Mouse (Mus musculus): ENCODE measurements around the gene Sh2b1.
A peak's percentile ranks its signal among the peaks of the same experiment; 100 is the strongest.

Gene Sh2b1

DNA sequence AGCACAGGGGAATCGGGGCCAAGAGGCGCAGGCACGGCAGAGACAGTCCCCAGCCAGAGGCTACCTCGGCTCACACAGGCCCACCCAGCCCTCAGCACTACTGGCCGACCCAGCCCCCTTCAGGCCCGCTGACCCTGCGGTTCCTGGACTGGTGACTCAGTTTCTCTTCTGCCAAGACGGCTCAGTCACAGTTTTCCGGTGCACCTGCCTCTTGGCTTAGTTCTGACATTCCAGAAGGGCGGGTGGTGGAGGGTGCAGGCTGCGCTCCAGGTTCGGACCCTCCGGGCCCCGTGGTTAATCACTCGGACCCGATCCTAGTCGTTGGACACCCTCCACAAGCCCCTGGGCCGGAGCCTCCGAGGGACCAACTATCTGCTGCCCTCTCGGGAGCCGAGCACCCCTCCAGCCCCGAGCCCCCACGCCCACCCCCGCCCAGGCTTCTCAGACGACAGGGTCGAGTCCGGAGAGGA lies 703 bp downstream of the Sh2b1 start:
- ATAC-seq (ENCODE audit: low TSS enrichment) = no peak

DNA sequence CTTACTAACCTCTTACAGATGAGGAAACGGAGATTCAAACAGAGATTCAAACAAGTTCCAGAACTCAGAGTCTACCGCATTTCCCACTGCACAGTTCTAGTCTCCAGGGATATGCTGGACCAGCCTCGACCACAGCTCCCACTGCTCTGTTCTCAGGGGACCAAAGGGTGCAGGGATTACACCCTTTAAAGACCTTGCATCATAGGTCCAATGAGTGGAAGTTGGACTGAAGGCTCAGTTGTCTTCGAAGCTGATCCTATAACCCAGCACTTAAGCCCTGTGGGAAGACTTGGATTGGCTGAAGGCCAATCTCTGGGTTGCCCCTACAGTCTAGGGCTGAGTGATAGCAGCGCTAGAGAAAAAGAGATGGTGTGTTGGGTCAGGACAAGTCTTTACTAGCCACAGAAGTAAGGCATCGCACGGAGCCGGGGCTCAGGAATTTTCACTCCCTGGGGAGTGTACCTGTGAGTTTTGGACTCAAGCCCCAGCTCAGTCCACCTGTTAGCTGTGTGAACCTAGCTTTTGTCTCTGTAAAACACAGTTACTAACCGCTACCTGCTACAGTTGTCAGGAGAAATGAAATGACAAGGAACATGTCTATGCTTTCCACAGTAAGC lies 1.6 kb downstream of the Sh2b1 start:
- no peak for ATAC-seq (ENCODE audit: low TSS enrichment)

DNA sequence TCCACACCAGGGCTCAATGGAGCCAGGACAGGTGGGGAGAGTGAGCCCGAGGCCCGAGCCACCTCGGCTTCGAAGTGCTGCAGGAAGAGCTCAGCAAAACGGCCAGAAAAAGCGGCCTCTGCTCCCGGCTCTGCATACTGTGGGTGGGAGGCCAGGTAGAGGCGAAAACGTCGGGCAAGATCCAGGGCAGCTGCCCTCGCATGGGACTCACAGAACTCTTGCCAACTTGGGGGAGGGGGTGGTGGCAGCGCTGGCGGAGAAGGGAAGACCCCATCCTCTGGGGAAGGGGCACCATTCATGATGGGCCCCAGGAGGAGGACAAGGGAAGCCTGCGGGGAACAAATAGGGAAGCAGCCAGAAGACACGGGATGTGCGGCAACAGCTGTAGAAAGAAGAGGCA lies 2.5 kb downstream of the Sh2b1 start:
- ATAC-seq (ENCODE audit: low TSS enrichment) = no peak

GRCm38 (mm10) chr7:126472306-126472705 lies 2.9 kb downstream of the Sh2b1 start:
- no peak for ATAC-seq (ENCODE audit: low TSS enrichment)

DNA sequence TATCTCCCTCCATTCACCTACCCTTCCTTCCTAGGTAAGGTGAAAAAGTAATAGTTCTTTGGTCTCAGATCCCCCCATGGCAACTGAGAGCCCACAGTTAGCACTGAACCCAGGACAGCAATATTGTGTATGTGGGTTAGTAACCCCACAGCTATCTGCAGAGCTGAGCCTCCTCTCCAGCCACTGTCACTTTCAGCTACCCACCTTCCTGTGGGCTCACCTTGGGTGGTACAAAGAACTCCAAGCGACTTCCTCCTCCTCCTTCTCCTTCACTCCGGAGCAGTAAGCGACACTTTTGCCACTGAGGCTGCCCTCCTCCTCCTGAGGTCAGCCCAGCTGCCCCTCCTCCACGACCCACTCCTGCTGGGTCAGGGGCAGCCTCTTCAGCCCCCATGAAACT lies 3.4 kb downstream of the Sh2b1 start:
- no peak for ATAC-seq (ENCODE audit: low TSS enrichment)

DNA sequence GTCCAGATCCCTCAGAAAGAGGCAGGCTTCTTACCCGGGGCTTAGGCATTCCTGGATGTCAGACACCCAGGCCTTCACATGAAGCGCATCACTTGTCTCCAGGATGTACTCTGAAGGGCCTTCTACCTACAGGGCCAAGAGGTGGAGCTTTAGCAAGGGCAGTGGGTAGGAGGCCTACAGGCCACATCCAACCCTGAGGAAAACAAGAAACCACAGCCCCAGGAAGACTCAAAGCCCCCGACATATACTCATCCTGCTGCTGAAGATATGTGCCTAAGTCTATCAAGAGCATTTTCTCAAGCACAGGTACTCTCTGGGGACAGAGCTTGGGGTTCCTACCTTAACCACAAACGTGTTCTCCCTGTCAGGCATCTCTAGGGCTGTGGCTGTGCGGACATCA lies 3.9 kb downstream of the Sh2b1 start:
- no peak for ATAC-seq (ENCODE audit: low TSS enrichment)

DNA sequence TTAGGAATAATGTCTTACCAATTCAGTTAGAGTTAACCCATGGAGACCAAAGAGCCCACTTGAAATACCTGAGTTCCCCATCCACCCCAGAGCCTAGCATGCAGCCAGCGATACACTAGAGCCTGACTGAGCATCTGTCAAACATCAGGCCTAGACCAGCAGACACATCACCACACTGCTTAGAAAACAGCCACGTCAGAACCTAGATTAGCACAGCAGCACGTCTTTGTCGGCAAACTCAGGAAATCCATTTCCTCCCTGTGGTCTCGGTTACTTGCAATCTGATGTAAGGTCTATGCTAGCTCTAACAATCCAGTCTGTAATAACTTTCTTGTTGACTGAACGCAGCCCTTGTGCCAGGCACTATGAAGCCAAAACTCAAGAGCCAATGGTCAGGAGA lies 5.1 kb downstream of the Sh2b1 start:
- ATAC-seq (ENCODE audit: low TSS enrichment) = no peak

- ATAC-seq (ENCODE audit: low TSS enrichment) = no peak
Measured at GRCm38 (mm10) chr7:126467834-126468627, 7.2 kb downstream of the Sh2b1 start.

- ATAC-seq (ENCODE audit: low TSS enrichment) = 0 out of 2 replicates have a peak, but pooled peaks have one; percentile 38
Measured at GRCm38 (mm10) chr7:126467271-126467670, 8.0 kb downstream of the Sh2b1 start.

DNA sequence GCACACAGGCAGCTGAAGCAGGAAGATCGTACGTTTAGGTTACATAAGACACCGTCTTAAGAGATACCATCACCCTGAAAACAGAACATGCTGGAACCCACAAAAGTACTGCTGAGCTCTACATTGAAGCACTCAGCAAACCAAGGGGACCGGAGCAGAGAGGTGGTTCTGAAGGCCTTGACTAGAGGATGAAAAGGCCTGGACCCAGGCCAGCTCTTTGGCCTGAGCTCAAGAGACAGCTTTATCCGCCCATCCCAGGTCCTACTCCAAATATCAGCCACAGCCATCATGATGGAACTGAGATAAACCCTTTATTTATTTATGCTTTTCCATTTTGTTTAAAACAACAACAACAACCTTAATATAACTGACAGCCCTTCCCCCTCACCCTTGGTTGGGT lies 8.5 kb downstream of the Sh2b1 start:
- no peak for ATAC-seq (ENCODE audit: low TSS enrichment)

- ATAC-seq (ENCODE audit: low TSS enrichment) = no peak
Measured at GRCm38 (mm10) chr7:126466116-126466515, 9.1 kb downstream of the Sh2b1 start.

GRCm38 (mm10) chr7:126465246-126466030 lies 9.8 kb downstream of the Sh2b1 start:
- no peak for ATAC-seq (ENCODE audit: low TSS enrichment)

GRCm38 (mm10) chr7:126464836-126465235 lies 10.4 kb downstream of the Sh2b1 start:
- no peak for ATAC-seq (ENCODE audit: low TSS enrichment)

- ATAC-seq (ENCODE audit: low TSS enrichment) = no peak
Measured at GRCm38 (mm10) chr7:126464121-126464520, 11.1 kb downstream of the Sh2b1 start.

DNA sequence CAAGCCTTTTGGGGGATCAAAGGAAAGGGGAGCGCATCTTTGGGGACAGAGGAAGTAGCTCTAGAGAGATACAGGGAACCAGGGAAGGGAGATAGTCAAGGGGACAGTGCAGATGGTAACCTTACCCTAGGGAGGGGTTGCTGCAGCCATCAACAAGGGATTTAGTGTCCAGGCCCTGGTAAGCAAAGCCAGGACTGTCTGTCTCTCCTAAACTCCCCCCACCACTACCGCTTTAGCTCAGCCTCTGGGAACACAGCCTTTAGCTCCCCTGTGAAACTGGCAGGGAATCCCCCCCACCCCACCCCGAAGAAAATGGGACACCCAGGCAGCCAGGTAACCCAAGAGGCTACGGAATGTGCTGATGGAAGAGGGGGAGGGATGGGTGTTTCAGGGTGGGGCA lies 11.7 kb downstream of the Sh2b1 start:
- no peak for ATAC-seq (ENCODE audit: low TSS enrichment)

GRCm38 (mm10) chr7:126463004-126463403 lies 12.2 kb downstream of the Sh2b1 start, which contains the start of gene Atp2a1:
TSS of gene Atp2a1 (minus strand) at chr7:126463108.
- ATAC-seq (ENCODE audit: low TSS enrichment) = no peak

GRCm38 (mm10) chr7:126461626-126462025 lies 13.6 kb downstream of the Sh2b1 start:
- no peak for ATAC-seq (ENCODE audit: low TSS enrichment)

DNA sequence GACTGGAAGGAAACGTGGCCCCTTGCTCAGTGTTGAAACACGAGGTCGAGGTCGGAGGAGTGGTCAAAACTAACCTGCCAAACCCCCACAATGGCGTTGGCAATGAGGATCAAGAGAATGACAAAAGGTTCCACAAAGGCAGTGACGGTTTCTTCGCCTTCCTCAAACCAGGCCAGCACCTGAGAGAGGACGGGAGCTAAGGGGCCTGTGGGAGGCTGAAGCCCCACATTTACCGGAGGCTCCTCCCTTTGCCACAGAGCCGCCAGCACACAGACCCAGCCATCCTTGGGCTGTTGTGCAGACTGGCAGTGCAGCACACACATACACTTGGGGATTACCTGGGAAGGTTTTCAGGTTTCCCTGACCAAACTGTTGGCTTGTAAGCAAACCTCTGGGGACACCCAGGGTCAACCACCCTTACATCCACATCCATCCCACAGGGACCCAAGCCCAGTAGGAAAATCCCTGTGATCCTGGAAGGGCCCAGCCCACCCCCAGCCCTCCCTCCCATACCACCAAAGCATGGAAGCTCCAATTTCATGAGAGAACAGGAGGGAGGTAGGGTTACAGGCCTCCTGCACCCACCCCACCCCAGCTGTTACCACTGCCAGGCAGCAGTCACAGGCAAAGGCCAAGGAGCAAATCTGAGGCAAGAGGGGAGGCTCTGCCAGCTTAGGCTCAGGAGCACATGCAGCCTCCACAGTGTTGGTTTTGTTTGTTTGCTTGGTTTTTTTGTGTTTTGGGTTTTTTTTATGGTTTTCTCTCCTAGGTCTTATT lies 14.4 kb downstream of the Sh2b1 start:
- ATAC-seq (ENCODE audit: low TSS enrichment) = no peak

DNA sequence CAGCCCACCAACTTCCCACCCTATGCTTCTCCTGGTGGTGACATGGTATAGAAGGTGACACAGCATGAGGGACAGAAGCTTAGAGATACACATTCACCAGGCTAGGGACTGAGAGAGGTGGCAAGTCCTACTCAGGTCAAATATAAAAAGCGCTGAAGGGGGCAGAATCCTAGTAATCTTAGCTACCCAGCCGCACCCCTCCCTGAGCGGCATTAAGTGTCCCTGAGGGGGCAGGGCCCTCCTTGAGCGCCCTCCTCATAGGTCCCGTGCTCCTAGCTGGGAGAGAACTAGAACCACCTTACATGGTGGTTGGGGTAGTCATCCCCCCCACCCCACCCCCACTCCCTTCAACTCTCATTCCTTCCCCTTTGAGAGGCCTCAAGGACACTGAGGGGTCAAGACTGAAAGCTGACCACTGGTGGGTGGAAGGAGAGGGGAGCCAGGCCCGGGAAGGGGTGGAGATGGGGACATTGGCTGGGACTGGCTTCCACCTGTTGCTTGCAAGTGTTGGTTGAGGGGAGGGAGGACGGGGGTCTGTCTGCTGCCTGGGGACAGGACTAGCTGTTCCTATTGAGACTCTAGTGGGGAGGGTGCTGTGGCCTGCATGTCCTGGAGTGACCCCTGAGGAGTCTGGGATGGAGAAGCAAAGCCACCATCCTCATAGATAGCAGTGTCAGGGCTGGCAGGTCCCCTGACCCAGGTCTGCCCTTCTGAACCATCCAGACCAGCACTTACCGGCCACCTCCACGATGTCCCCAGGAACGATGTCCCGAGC lies 16.2 kb downstream of the Sh2b1 start:
- ATAC-seq (ENCODE audit: low TSS enrichment) = no peak

- ATAC-seq (ENCODE audit: low TSS enrichment) = peak; percentile 38; the same call in 1 of the 2 replicates
Measured at GRCm38 (mm10) chr7:126458225-126458624, 17.0 kb downstream of the Sh2b1 start.

Data from frontal cortex, adult (tissue).